Mouse (Mus musculus) left cerebral cortex, adult 2 months (tissue): ENCODE measurements around the gene Ccdc155. TPM values are rescaled to one million over a fixed set of nuclear protein-coding genes. Genes with fewer than 3 reads are reported as not detected.

Source experiments
- DNase-seq, 2 experiments: peaks; one replicate each; pipeline ENCODE4 v3.0.0; 2021 to 2022; ENCODE audit warnings: low spot score in 2 of 2, mixed read lengths in 1 of 2; ENCODE audit errors: extremely low spot score in 1 of 2
- H3K27ac ChIP-seq: fragments of 200-600 bp; 2 replicates; pipeline ENCODE4 v1.8.1; 2022
- H3K4me3 ChIP-seq: fragments of 200-600 bp; 2 replicates; pipeline ENCODE4 v1.8.1; 2022
- CTCF ChIP-seq: fragments of 200-600 bp; IDR thresholded peaks from 2 replicates; pipeline ENCODE4 v1.8.1; 2022; ENCODE audit warnings: antibody characterized with exemption, mild to moderate bottlenecking, moderate library complexity
- intact Hi-C: fragments of 180-260 bp; cut with DNase I; formaldehyde crosslinking; loops from one replicate; pipeline ENCODE4 v1.15.1; 2025
- total RNA-seq, 2 experiments: library from RNA; stranded (reverse); gene quantifications; 2 replicates each; pipeline ENCODE4 v1.2.3; 2021

Ccdc155 gene
- total RNA-seq, 2 experiments from 2014 or later = 6.7 to 7.5 TPM

- Histone ChIP-seq H3K27ac (no peak overlapping the region; the same call in 1 of the 2 replicates), H3K4me3 (no peak overlapping the region)
- TF ChIP-seq CTCF = no peak
- no peak for DNase-seq
- intact Hi-C loops = no loop called here
These were observed 9.1 kb downstream of the Ccdc155 start for GRCm38 (mm10) chr7:45195341-45196175.

- intact Hi-C loops = no loop called here
- H3K27ac ChIP-seq = no peak overlapping the region
- TF ChIP-seq CTCF = no peak
- no peak for DNase-seq
- no peak overlapping the region for H3K4me3 ChIP-seq
These were observed 10.6 kb downstream of the Ccdc155 start for GRCm38 (mm10) chr7:45193871-45194785.

GRCm38 (mm10) chr7:45193406-45193805, 11.3 kb downstream of the Ccdc155 start:
- H3K27ac ChIP-seq = no peak overlapping the region
- peak; percentile 2; the same call in 1 of the 2 replicates for TF ChIP-seq CTCF
- DNase-seq = no peak
- intact Hi-C loops = no loop called here
- no peak overlapping the region for H3K4me3 ChIP-seq

- intact Hi-C loops = no loop called here
- Histone ChIP-seq H3K27ac (no peak overlapping the region), H3K4me3 (no peak overlapping the region)
- TF ChIP-seq CTCF = no peak
- DNase-seq = no peak
These were observed 11.9 kb downstream of the Ccdc155 start for GRCm38 (mm10) chr7:45192585-45193310.

GRCm38 (mm10) chr7:45191803-45192363, 12.8 kb downstream of the Ccdc155 start:
- H3K4me3 ChIP-seq = no peak overlapping the region
- no peak for DNase-seq
- intact Hi-C loops = no loop called here
- no peak overlapping the region for H3K27ac ChIP-seq
- no peak for TF ChIP-seq CTCF

- no peak overlapping the region for H3K4me3 ChIP-seq
- intact Hi-C loops = no loop called here
- no peak for DNase-seq
- no peak for TF ChIP-seq CTCF
- no peak overlapping the region for H3K27ac ChIP-seq
These were observed 13.5 kb downstream of the Ccdc155 start for GRCm38 (mm10) chr7:45191161-45191560.

GRCm38 (mm10) chr7:45190186-45190585, 14.5 kb downstream of the Ccdc155 start:
- intact Hi-C loops = no loop called here
- Histone ChIP-seq H3K27ac (peak overlapping the region; percentile 90), H3K4me3 (no peak overlapping the region)
- no peak for TF ChIP-seq CTCF
- DNase-seq = no peak

- no peak for TF ChIP-seq CTCF
- H3K27ac ChIP-seq = peak overlapping the region; percentile 90
- H3K4me3 ChIP-seq = peak overlapping the region; percentile 21; the same call in 1 of the 2 replicates
- DNase-seq = peak in 1 of 2 experiments; percentile 68
- intact Hi-C loops = loop anchor here (2.0 kb wide), 2 partner anchors 27 to 43 kb away; partner anchors contain the start of gene Slc17a7
These were observed 15.1 kb downstream of the Ccdc155 start for GRCm38 (mm10) chr7:45189600-45189999.

GRCm38 (mm10) chr7:45185921-45186320, 18.8 kb downstream of the Ccdc155 start:
- H3K27ac ChIP-seq = no peak overlapping the region
- intact Hi-C loops = no loop called here

GRCm38 (mm10) chr7:45183672-45184071, 21.0 kb downstream of the Ccdc155 start:
- intact Hi-C loops = no loop called here
- H3K27ac ChIP-seq = no peak overlapping the region
- TF ChIP-seq CTCF = no peak
- no peak for DNase-seq
- no peak overlapping the region for H3K4me3 ChIP-seq

More at GRCm38 (mm10) chr7:45185921-45186320, 18.8 kb downstream of the Ccdc155 start:
- TF ChIP-seq CTCF = no peak
- no peak for DNase-seq
- H3K4me3 ChIP-seq = no peak overlapping the region

GRCm38 (mm10) chr7:45182606-45183005, 22.1 kb downstream of the Ccdc155 start:
- Histone ChIP-seq H3K4me3 (peak overlapping the region; percentile 24), H3K27ac (peak overlapping the region; percentile 65)
- no peak for TF ChIP-seq CTCF
- intact Hi-C loops = no loop called here
- no peak for DNase-seq
